Mouse (Mus musculus): Measurements from ENCODE around the gene Efhc1.

Gene Efhc1

GRCm38 (mm10) chr1:20954876-20955275 lies 3.5 kb downstream of the Efhc1 start:
- DNase-seq: no peak

GRCm38 (mm10) chr1:20969642-20970041 lies 18.2 kb downstream of the Efhc1 start:
- no peak for DNase-seq

GRCm38 (mm10) chr1:20973389-20973788 lies 22.0 kb downstream of the Efhc1 start:
- DNase-seq: no peak

- DNase-seq: no peak
These were observed 23.1 kb downstream of the Efhc1 start for GRCm38 (mm10) chr1:20974341-20975135.

GRCm38 (mm10) chr1:20980553-20980952 lies 29.1 kb downstream of the Efhc1 start:
- DNase-seq: no peak

- no peak for DNase-seq
These were observed 30.3 kb downstream of the Efhc1 start for GRCm38 (mm10) chr1:20981764-20982163.

- DNase-seq: no peak
These were observed 32.7 kb downstream of the Efhc1 start for GRCm38 (mm10) chr1:20984103-20984502.

- DNase-seq: no peak
These were observed 33.2 kb downstream of the Efhc1 start for GRCm38 (mm10) chr1:20984582-20984981.

- no peak for DNase-seq
These were observed 35.1 kb downstream of the Efhc1 start for GRCm38 (mm10) chr1:20986378-20987056.

- DNase-seq: no peak
These were observed 38.1 kb downstream of the Efhc1 start for GRCm38 (mm10) chr1:20989461-20990083.

- no peak for DNase-seq
These were observed 42.3 kb downstream of the Efhc1 start for GRCm38 (mm10) chr1:20993690-20994089.

- no peak for DNase-seq
These were observed 42.9 kb downstream of the Efhc1 start for GRCm38 (mm10) chr1:20994338-20994737.

GRCm38 (mm10) chr1:20995331-20995986 lies 44.0 kb downstream of the Efhc1 start:
- DNase-seq: no peak

- no peak for DNase-seq
These were observed 45.3 kb downstream of the Efhc1 start for GRCm38 (mm10) chr1:20996603-20997327.

GRCm38 (mm10) chr1:20997328-20997689 lies 45.9 kb downstream of the Efhc1 start:
- DNase-seq: no peak

- no peak for DNase-seq
These were observed 46.5 kb downstream of the Efhc1 start for GRCm38 (mm10) chr1:20997881-20998389.

GRCm38 (mm10) chr1:21002246-21003142 lies 51.1 kb downstream of the Efhc1 start:
- no peak for DNase-seq

- no peak for DNase-seq
These were observed 53.2 kb downstream of the Efhc1 start for GRCm38 (mm10) chr1:21004596-21004995.

GRCm38 (mm10) chr1:21006775-21007174 lies 55.3 kb downstream of the Efhc1 start:
- DNase-seq: no peak

- DNase-seq: no peak
These were observed 56.7 kb downstream of the Efhc1 start for GRCm38 (mm10) chr1:21007941-21008701.

GRCm38 (mm10) chr1:21008891-21009290 lies 57.5 kb downstream of the Efhc1 start:
- DNase-seq: no peak

All from right cerebral cortex, postnatal 25 days (tissue).